Mouse (Mus musculus): ENCODE results near the gene Gm3259. TPM values are rescaled to one million over a fixed set of nuclear protein-coding genes. Genes with fewer than 3 reads are reported as not detected.
"Not testable (repeated sequence)": the region's sequence is repeated elsewhere in the genome, so short reads cannot be mapped to it uniquely, and the experiment has no call there.

Gene Gm3259
- total RNA-seq (2022), result not detected

- DNase-seq, result not testable (repeated sequence)
Measured at GRCm38 (mm10) chr5:95305611-95306010, at the start of gene Gm3259. TSS of gene Gm3259 (plus strand) at chr5:95305911.

- DNase-seq, result not testable (repeated sequence)
Measured at GRCm38 (mm10) chr5:95272668-95273067, 33.0 kb upstream of the Gm3259 start, which contains the start of gene Gm10424. TSS of gene Gm10424 (minus strand) at chr5:95272768.

Other genes starting within 250 kb of the Gm3259 start
- not detected for gene Gm7942, start 199.0 kb upstream of the Gm3259 start, total RNA-seq (2022)
- not detected for gene Gm16513, start 123.3 kb upstream of the Gm3259 start, total RNA-seq (2022)
- not detected for gene Gm10424, start 33.1 kb upstream of the Gm3259 start, total RNA-seq (2022)
- gene D5Ertd577e, start 150.9 kb downstream of the Gm3259 start, total RNA-seq (2022), result not detected
- gene Gm3286, start 204.8 kb downstream of the Gm3259 start, total RNA-seq (2022), result not detected